Mouse (Mus musculus) CH12.LX (cell line): ENCODE data around the gene Samd4.

Experiments
- JUND ChIP-seq: conservative IDR thresholded peaks from 2 replicates; pipeline ENCODE4 v1.6.1; 2011; ENCODE audit warnings: low read depth, low read length, improper control_type of control experiment
- KAT2A ChIP-seq: IDR thresholded peaks from 2 replicates; pipeline ENCODE4 v1.6.1; 2012; ENCODE audit warnings: low read length, improper control_type of control experiment, inconsistent platforms; ENCODE audit not compliant: insufficient replicate concordance
- MAFK ChIP-seq: IDR thresholded peaks from 2 replicates; pipeline ENCODE4 v1.6.1; 2011; ENCODE audit warnings: low read length, improper control_type of control experiment; ENCODE audit not compliant: insufficient replicate concordance
- POLR2A ChIP-seq: IDR thresholded peaks from 2 replicates; pipeline ENCODE4 v1.6.1; 2011; ENCODE audit warnings: low read depth, mild to moderate bottlenecking, improper control_type of control experiment, low read length
- RCOR1 ChIP-seq: conservative IDR thresholded peaks from 2 replicates; pipeline ENCODE4 v1.6.1; 2012; ENCODE audit warnings: low read depth, mild to moderate bottlenecking, inconsistent platforms, low read length, improper control_type of control experiment
- SMC3 ChIP-seq: IDR thresholded peaks from 2 replicates; pipeline ENCODE4 v1.6.1; 2011; ENCODE audit warnings: low read depth, low read length, improper control_type of control experiment
- TBP ChIP-seq: conservative IDR thresholded peaks from 2 replicates; pipeline ENCODE4 v1.6.1; 2011; ENCODE audit warnings: low read depth, low read length, improper control_type of control experiment
- TCF12 ChIP-seq: IDR thresholded peaks from 2 replicates; pipeline ENCODE4 v1.6.1; 2014; ENCODE audit warnings: low read depth, mild to moderate bottlenecking, inconsistent platforms, low read length, improper control_type of control experiment

DNA sequence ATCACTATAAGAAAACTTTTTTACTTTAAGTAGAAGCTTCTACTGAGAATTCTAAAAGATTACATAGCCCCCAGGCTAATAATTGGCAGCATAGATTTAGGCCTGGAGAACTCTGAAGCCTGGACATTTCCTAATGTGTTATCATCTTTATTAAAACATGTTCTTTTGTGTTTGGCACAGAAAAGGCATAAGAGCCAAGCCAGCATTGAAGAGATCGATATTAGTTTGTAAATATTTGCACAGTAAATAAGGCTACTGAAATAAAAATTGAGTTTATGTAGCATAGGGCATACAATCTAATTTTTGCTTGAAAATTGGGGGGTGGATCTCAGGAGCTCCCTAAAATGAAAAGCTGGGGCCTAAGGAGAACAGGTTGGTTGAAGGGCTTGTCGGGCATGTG lies 77.2 kb downstream of the Samd4 start:
- TF ChIP-seq RCOR1 (no peak), JUND (no peak), SMC3 (no peak), POLR2A (no peak), MAFK (no peak), TCF12 (no peak), KAT2A (no peak), TBP (no peak)
